Mouse (Mus musculus) brain, embryonic 14.5 days (tissue): ENCODE measurements around the gene 2810021J22Rik. TPM values are rescaled to one million over a fixed set of nuclear protein-coding genes. Genes with fewer than 3 reads are reported as not detected.
"Not testable (repeated sequence)": the region's sequence is repeated elsewhere in the genome, so short reads cannot be mapped to it uniquely, and the experiment has no call there.

ENCODE experiments used
- DNase-seq: peaks from one replicate; pipeline ENCODE4 v3.0.0-alpha.2; 2011; ENCODE audit warnings: low read depth
- CTCF ChIP-seq: fragments of 200-500 bp; IDR thresholded peaks from 2 replicates; pipeline ENCODE4 v1.5.1; 2012; ENCODE audit warnings: inconsistent platforms, mild to moderate bottlenecking, moderate library complexity, borderline replicate concordance; ENCODE audit not compliant: insufficient read depth, insufficient read length; ENCODE audit errors: extremely low read depth
- POLR2A ChIP-seq: fragments of 200-500 bp; IDR thresholded peaks from 2 replicates; pipeline ENCODE4 v1.6.1; 2012; ENCODE audit warnings: mild to moderate bottlenecking, inconsistent platforms, borderline replicate concordance; ENCODE audit not compliant: poor library complexity, insufficient read depth, insufficient read length, severe bottlenecking; ENCODE audit errors: extremely low read depth
- polyA plus RNA-seq: library from polyadenylated mRNA; depleted of rRNA; stranded (reverse); fragments of >200 nt; gene quantifications from 2 replicates; pipeline ENCODE4 v1.2.3, GENCODE M21; 2012; rRNA removed

2810021J22Rik gene
- 8.7 and 10.0 TPM in 2 replicates for polyA plus RNA-seq

GRCm38 (mm10) chr11:58867039-58867953 lies at the start of gene 2810021J22Rik:
TSS of gene 2810021J22Rik (plus strand) at chr11:58867216.
- TF ChIP-seq CTCF (no peak), POLR2A (0 out of 2 replicates have a peak, but pooled peaks have one; percentile 9)
- peak; percentile 92 for DNase-seq

DNA sequence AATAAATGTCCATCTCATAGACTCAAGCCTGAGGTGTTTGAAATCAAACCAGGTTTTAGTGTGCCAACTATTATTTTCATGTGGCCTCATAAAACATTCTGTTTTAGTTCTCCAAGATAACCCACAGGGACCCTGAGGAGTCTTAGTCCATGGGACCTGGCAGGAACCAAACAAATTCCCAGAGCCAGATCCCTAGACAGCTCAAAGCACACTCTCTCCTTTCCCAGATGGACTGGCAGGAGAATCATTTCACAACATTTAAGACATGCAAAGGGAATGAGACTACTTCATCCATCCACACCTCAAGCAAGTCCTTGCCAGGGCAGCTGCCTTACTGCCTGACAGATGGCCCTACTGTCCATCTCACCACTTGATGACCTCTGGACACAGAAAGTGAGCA lies 38.1 kb upstream of the 2810021J22Rik start, which contains the start of gene Olfr312:
Gene Olfr312, plus strand, starts transcription at position 301 of the 400 bp plus-strand sequence.
- DNase-seq: not testable (repeated sequence)

GRCm38 (mm10) chr11:58829764-58830163 lies 37.3 kb upstream of the 2810021J22Rik start:
- TF ChIP-seq CTCF (no peak), POLR2A (no peak)
- no peak for DNase-seq

DNA sequence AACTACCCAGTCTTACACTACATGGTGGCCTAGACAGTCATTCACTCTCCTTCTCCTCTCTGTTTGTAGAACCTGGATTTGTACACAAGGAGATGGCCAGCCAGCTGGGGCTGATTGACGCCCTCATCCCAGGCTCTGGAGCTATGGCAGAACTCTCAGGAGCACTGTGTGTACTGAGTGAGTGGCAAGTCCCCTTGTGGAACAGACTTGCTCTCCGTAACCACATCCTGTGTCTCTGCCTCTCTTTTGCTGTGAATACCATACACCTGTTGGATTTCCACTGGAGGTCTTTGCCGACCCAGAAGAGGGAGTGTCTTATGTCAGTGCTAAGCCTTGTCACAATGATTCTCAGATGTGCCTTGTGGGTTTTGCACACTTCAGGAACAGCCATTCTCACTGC lies 34.5 kb upstream of the 2810021J22Rik start:
- DNase-seq: not testable (repeated sequence)

DNA sequence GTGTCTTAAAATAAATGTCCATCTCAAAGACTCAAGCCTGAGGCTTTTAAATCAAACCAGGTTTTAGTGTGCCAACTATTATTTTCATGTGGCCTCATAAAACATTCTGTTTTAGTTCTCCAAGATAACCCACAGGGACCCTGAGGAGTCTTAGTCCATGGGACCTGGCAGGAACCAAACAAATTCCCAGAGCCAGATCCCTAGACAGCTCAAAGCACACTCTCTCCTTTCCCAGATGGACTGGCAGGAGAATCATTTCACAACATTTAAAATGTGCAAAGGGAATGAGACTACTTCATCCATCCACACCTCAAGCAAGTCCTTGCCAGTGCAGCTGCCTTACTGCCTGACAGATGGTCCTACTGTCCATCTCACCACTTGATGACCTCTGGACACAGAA lies 28.1 kb upstream of the 2810021J22Rik start, which contains the start of gene Olfr311:
Gene Olfr311, plus strand, starts transcription at position 301 of the 400 bp plus-strand sequence.
- DNase-seq: not testable (repeated sequence)

DNA sequence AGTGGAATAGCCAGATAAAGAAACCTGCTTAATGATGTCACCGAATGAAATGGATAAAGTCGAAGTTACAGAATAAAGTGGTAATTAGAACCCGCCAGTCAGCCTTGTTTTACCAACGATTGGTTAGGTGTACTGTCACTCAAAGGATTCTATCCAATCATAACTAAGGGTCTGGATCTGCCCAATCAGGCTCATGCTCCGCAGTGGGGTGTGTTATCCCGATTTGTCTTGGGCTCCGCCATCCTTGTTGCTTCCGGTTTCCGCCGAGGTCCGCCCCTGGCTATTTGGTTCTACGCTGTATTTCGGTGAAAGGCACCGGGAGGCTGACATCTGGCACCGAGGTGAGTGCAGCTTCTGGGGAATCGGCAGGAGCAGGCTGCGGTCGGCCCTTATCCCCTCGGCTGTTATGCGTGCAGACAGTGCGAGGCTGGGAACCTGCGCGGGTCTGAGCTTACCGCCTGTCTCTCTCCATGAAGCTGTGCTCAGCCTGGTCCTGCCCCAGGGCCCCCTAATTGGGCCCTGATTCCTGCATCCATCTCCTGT lies 20.0 kb upstream of the 2810021J22Rik start, which contains the start of gene Gm12258:
Gene Gm12258, plus strand, starts transcription at position 240 of the 543 bp plus-strand sequence.
- TF ChIP-seq CTCF: no peak
- TF ChIP-seq POLR2A: peak; percentile 31; the same call in 1 of the 2 replicates
- peak; percentile 99 for DNase-seq

DNA sequence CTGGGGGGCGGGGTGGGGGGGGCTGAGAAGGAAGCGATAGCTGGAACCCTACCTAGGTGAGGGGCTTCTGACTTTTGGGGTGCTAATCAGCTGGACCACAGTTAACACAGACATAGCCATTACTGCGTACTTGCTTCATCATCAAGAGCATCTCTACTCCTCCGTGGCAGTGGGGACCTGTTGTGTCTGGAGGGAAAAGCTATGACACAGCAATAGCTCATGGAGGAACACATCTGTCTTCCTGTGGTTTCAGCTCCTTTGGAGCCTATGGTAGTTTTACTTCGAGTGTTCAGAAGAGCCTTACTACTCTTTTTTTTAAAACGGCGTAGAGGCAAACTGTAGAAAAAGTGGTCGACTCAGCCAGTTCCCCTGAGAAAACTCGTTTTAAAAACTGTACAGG lies 19.4 kb upstream of the 2810021J22Rik start:
- TF ChIP-seq CTCF (no peak), POLR2A (no peak)
- DNase-seq: no peak

DNA sequence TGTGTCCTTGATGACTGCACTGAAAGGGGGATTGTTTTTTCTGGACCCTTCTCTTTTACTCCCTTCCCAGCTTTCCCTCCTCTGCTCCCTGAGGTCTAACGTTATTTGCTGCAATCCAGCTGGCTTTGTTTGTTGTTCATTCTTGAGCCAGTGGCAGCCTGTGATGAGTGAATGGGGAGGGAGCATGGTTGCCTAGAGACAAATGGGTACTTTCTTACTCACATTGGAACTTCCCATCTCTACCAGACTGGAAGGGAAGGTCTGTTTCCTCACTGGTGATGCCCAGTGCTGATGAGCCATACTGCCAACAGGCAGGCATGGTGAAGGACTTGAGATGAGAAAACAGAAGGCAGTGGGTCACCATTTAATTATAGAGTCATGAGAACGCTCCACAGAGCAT lies 17.3 kb upstream of the 2810021J22Rik start:
- no peak for TF ChIP-seq POLR2A
- TF ChIP-seq CTCF: no peak
- no peak for DNase-seq

- DNase-seq: no peak
- TF ChIP-seq POLR2A (no peak), CTCF (no peak)
Measured at GRCm38 (mm10) chr11:58860744-58861143, 6.3 kb upstream of the 2810021J22Rik start.

GRCm38 (mm10) chr11:58867954-58868330 lies 926 bp downstream of the 2810021J22Rik start:
- TF ChIP-seq CTCF (no peak), POLR2A (no peak)
- no peak for DNase-seq

- no peak for DNase-seq
- TF ChIP-seq POLR2A (no peak), CTCF (no peak)
Measured at GRCm38 (mm10) chr11:58870961-58871360, 3.9 kb downstream of the 2810021J22Rik start.

DNA sequence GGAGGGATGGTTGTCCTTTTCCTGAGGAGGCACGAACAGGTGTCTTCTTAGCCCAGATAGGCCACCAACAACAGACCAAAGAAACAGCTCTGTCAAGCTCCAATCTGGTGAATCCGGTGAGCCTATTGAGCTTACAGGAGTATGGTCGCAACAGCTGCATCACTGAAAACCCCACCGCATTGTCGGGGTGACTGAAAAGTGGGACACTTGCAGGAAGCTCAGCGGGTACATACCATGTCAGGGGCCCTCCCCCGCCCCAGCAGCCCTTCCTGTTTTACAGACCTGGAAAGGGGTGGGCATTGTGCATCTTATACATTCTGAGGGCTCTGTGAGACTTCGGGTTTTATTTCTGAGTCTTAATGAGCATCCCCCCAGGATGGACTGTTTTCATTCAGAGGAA lies 16.7 kb downstream of the 2810021J22Rik start:
- TF ChIP-seq CTCF: no peak
- TF ChIP-seq POLR2A: no peak
- DNase-seq: no peak

DNA sequence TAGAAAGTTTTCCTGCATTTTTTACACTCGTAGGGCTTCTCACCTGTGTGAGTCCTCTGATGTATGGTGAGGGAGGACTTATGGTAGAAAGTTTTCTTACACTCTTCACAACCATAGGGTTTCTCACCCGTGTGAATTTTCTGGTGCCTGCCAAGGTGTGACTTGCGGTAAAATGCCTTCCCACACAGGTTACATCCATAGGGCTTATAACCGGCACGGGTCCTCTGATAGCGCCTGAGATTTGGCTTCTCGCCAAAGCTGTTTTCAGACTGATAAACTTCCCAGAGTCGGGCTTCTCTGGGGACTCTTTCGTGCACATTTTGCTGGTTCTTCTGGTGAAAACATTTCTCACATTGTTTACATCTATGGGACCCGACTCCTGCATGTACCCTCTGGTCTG lies 23.5 kb downstream of the 2810021J22Rik start:
- no peak for DNase-seq
- no peak for TF ChIP-seq CTCF
